Mouse (Mus musculus): ENCODE measurements at regions not wholly inside any gene's neighbourhood (a gene's known extent, or its start where the extent isn't known, plus 50 kb on each side); places are given as distances from the start of the nearest gene placed in this dataset.

DNA sequence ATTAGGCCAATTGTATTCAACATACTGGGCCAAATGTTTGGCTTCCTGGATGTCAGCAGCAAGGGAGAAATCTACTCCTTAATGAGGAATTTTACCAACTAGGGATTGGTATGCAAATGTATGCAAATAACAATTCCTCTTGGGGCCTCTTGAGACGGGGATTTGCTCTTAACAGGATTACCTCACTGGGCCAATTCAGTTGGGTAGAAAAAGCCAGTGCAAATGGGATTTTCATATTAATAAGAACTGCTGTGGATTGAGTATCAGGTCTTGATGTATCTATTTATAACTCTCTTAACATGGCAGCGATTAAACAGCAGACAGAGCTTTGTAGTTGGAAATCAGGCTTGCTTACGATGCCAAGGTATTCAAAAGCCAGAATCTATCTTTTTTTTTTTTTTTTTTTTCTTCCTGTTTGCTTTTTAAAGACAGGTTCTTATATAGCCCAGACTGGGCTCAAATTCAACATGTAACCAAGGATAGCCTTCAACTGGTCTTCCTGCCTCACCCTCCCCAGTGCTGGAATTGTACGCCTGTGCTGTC lies 95.7 kb upstream of the Fam174b start:
- Histone ChIP-seq H3K27ac (ENCODE audit: insufficient read depth, low read depth, low read length) (no peak overlapping the region), H3K4me3 (ENCODE audit: insufficient read depth, low read depth, low read length) (no peak overlapping the region), H3K4me1 (ENCODE audit: control insufficient read depth, insufficient read depth, low read length) (no peaks in the 10 kb centered on the region)
- TF ChIP-seq POLR2A (IDR thresholded peaks at IDR 0.05; ENCODE audit: insufficient read depth, low read depth, low read length) (no peak), CTCF (IDR thresholded peaks at IDR 0.05; ENCODE audit: insufficient read depth, low read depth, low read length) (no peak)
- WGBS: 59% methylated on average over 4 of the region's 4 CpGs

GRCm38 (mm10) chr7:73643993-73644335 lies 96.1 kb upstream of the Fam174b start:
- WGBS: 44% methylated on average over 10 of the region's 10 CpGs
- Histone ChIP-seq H3K4me3 (ENCODE audit: insufficient read depth, low read depth, low read length) (no peak overlapping the region), H3K4me1 (ENCODE audit: control insufficient read depth, insufficient read depth, low read length) (no peaks in the 10 kb centered on the region), H3K27ac (ENCODE audit: insufficient read depth, low read depth, low read length) (no peak overlapping the region)
- TF ChIP-seq POLR2A (IDR thresholded peaks at IDR 0.05; ENCODE audit: insufficient read depth, low read depth, low read length): no peak
- TF ChIP-seq CTCF (IDR thresholded peaks at IDR 0.05; ENCODE audit: insufficient read depth, low read depth, low read length): no peak

DNA sequence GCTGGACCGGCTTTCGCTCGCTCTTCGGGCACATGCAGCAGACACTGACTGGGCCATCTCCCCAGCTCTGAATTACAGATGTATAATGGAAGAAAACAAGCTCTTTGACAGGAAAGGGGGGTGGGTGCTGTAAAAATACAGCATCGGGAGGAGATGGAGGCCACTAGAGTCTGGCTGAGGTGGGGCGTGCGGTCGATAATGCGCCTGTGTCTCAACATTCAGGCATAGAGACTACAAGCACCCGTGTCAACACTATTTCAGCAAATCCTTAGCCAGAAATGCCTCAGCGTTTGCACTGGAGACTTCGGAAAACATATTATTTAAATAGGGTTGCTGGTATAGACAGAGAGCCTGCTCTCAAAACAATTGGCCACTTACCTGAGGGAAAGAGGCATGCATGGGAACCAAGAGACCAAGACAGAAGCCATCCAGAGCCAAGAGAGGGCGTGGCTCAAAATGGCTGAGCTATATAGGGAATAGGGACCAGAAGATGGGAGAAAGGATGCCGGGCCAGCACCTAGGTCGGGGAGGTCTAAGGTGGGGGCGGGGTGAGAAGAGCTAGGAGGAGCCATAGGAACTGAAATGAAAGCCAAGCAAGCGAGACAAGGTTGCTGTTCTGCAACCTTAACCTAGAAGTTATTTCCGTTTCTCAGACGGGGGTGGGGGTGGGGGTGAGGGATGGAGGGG lies 96.7 kb upstream of the Fam174b start:
- no peak overlapping the region for H3K4me3 ChIP-seq (ENCODE audit: insufficient read depth, low read depth, low read length)
- no peak overlapping the region for H3K27ac ChIP-seq (ENCODE audit: insufficient read depth, low read depth, low read length)
- 80% methylated on average over 19 of the region's 19 CpGs for WGBS
- TF ChIP-seq CTCF (IDR thresholded peaks at IDR 0.05; ENCODE audit: insufficient read depth, low read depth, low read length): no peak
- TF ChIP-seq POLR2A (IDR thresholded peaks at IDR 0.05; ENCODE audit: insufficient read depth, low read depth, low read length): no peak
- no peaks in the 10 kb centered on the region for H3K4me1 ChIP-seq (ENCODE audit: control insufficient read depth, insufficient read depth, low read length)

- 92% methylated on average over 2 of the region's 2 CpGs for WGBS
- 0 out of 2 replicates have a peak, but pooled peaks cover 2% of the 10 kb centered on the region for H3K4me1 ChIP-seq (ENCODE audit: control insufficient read depth, insufficient read depth, low read length)
- H3K4me3 ChIP-seq (ENCODE audit: insufficient read depth, low read depth, low read length): no peak overlapping the region
- H3K27ac ChIP-seq (ENCODE audit: insufficient read depth, low read depth, low read length): no peak overlapping the region
- TF ChIP-seq CTCF (IDR thresholded peaks at IDR 0.05; ENCODE audit: insufficient read depth, low read depth, low read length): no peak
- no peak for TF ChIP-seq POLR2A (IDR thresholded peaks at IDR 0.05; ENCODE audit: insufficient read depth, low read depth, low read length)
These were observed 98.6 kb upstream of the Chd2 start for GRCm38 (mm10) chr7:73640194-73640593.

DNA sequence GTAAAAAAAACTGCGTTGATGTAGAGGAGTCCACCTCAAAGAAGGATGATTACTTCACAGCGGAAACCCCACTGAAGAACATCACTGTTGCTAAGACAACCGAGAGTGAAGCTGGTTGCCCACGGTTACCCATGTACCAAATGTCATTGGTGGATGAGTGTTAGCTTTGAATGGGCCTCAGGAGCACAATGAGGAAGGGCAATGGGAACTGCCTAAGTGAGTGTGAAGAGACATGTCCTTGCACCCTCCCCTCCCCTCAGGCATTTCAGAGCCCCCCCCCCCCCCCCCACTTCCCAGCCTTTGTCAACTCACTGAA lies 96.1 kb upstream of the Chd2 start:
- TF ChIP-seq CTCF (IDR thresholded peaks at IDR 0.05; ENCODE audit: insufficient read depth, low read depth, low read length) (no peak), POLR2A (IDR thresholded peaks at IDR 0.05; ENCODE audit: insufficient read depth, low read depth, low read length) (no peak)
- Histone ChIP-seq H3K4me1 (ENCODE audit: control insufficient read depth, insufficient read depth, low read length) (0 out of 2 replicates have a peak, but pooled peaks cover 2% of the 10 kb centered on the region), H3K4me3 (ENCODE audit: insufficient read depth, low read depth, low read length) (no peak overlapping the region), H3K27ac (ENCODE audit: insufficient read depth, low read depth, low read length) (no peak overlapping the region)
- 26% methylated on average over 4 of the region's 4 CpGs for WGBS

DNA sequence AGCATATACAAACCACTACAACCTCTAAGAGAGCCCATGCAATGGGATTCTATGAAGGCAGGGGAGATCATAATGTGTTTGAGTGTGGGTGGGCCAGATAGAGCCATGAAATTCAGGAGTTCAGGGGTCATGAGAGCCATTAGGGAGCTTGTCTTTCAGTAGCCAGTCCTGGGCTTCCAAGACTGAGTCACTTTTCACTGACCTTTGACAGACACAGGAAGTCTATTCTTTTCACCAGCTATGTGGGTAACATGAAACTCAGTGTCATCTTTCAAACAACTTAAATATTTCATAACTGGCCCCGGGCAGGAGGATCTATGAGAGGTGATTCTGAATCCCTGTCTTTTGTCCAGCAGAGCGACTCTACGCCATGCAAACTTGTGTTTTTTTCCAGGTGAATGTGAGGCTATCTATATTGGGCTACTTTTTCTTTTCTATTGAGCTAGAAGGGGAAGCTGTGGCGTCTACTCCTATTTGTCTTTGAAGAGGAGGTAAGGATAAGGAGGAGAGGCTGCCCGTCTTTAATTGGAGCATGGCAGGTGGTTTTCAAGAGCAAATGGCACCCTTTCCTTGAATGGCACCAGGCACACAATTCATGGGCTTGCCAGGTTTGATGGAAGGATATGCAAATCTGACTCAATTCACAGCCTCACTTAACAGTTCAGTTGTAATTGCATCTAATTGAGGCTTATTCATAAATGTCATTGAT lies 95.6 kb upstream of the Chd2 start:
- 72% methylated on average over 5 of the region's 5 CpGs for WGBS
- Histone ChIP-seq H3K4me3 (ENCODE audit: insufficient read depth, low read depth, low read length) (no peak overlapping the region), H3K4me1 (ENCODE audit: control insufficient read depth, insufficient read depth, low read length) (0 out of 2 replicates have a peak, but pooled peaks cover 2% of the 10 kb centered on the region), H3K27ac (ENCODE audit: insufficient read depth, low read depth, low read length) (no peak overlapping the region)
- TF ChIP-seq POLR2A (IDR thresholded peaks at IDR 0.05; ENCODE audit: insufficient read depth, low read depth, low read length): no peak
- TF ChIP-seq CTCF (IDR thresholded peaks at IDR 0.05; ENCODE audit: insufficient read depth, low read depth, low read length): no peak

- Histone ChIP-seq H3K4me1 (ENCODE audit: control insufficient read depth, insufficient read depth, low read length) (0 out of 2 replicates have a peak, but pooled peaks cover 2% of the 10 kb centered on the region), H3K27ac (ENCODE audit: insufficient read depth, low read depth, low read length) (no peak overlapping the region), H3K4me3 (ENCODE audit: insufficient read depth, low read depth, low read length) (no peak overlapping the region)
- 98% methylated on average over 9 of the region's 9 CpGs for WGBS
- TF ChIP-seq POLR2A (IDR thresholded peaks at IDR 0.05; ENCODE audit: insufficient read depth, low read depth, low read length) (no peak), CTCF (IDR thresholded peaks at IDR 0.05; ENCODE audit: insufficient read depth, low read depth, low read length) (no peak)
These were observed 93.8 kb upstream of the Chd2 start for GRCm38 (mm10) chr7:73635422-73635821.

DNA sequence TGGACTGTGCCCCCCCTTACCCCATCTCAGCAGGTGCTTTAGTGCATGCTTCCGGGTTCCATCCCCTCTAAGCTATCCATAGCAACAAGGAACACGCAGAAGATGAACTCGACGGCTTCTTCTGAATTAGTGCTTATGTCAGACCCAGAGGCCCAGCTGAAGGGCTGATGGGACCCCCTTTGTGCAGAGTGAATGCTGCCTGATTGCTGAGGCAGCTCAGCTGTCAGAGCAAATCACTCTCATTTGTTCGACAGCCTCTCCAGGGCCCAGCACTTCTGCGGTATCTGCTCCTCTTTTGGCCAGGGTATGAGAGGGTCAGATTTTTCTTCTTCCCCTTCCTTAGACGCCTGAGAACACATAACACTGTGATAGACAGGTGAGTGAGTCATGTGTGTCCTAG lies 89.2 kb upstream of the Chd2 start:
- H3K27ac ChIP-seq (ENCODE audit: insufficient read depth, low read depth, low read length): no peak overlapping the region

GRCm38 (mm10) chr7:73629182-73629581 lies 87.6 kb upstream of the Chd2 start:
- WGBS: 87% methylated on average over 2 of the region's 2 CpGs
- no peak for TF ChIP-seq CTCF (IDR thresholded peaks at IDR 0.05; ENCODE audit: insufficient read depth, low read depth, low read length)
- no peak for TF ChIP-seq POLR2A (IDR thresholded peaks at IDR 0.05; ENCODE audit: insufficient read depth, low read depth, low read length)
- H3K27ac ChIP-seq (ENCODE audit: insufficient read depth, low read depth, low read length): no peak overlapping the region
- no peak overlapping the region for H3K4me3 ChIP-seq (ENCODE audit: insufficient read depth, low read depth, low read length)
- no peaks in the 10 kb centered on the region for H3K4me1 ChIP-seq (ENCODE audit: control insufficient read depth, insufficient read depth, low read length)

More for the DNA sequence above, 89.2 kb upstream of the Chd2 start:
- no peaks in the 10 kb centered on the region for H3K4me1 ChIP-seq (ENCODE audit: control insufficient read depth, insufficient read depth, low read length)
- no peak overlapping the region for H3K4me3 ChIP-seq (ENCODE audit: insufficient read depth, low read depth, low read length)
- no peak for TF ChIP-seq POLR2A (IDR thresholded peaks at IDR 0.05; ENCODE audit: insufficient read depth, low read depth, low read length)
- TF ChIP-seq CTCF (IDR thresholded peaks at IDR 0.05; ENCODE audit: insufficient read depth, low read depth, low read length): no peak
- WGBS: 62% methylated on average over 7 of the region's 7 CpGs

All from olfactory bulb, adult 2 months (tissue).